Mouse (Mus musculus): ENCODE results near the gene Nes.

Nes gene

GRCm38 (mm10) chr3:87982836-87983601 lies 12.1 kb downstream of the Nes start:
- no peak for DNase-seq (ENCODE audit: low spot score)

GRCm38 (mm10) chr3:87983627-87984026 lies 12.7 kb downstream of the Nes start:
- DNase-seq (ENCODE audit: low spot score): no peak

DNA sequence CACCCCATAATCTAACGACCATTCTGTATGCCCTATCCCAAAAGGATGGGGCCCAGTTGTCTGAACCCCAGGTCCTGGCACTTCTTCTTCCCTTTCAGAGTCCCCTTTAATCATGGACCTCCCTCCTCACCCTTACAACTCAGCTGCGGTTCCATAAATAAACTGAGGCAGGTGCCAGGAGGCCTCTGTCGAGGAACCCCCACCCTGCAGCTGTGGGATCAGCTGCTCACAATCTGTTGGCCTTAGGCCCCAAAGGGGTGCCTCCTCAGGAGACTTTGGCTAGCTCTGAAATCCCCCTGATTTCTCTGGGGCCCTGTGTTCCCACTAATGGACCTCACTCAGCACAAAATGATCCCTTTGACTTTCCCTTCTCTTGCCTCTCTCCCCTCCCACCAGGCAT lies 13.2 kb downstream of the Nes start:
- DNase-seq (ENCODE audit: low spot score): no peak

- DNase-seq (ENCODE audit: low spot score): no peak
These were observed 14.8 kb downstream of the Nes start for GRCm38 (mm10) chr3:87985505-87986320.

GRCm38 (mm10) chr3:87986868-87987267 lies 16.0 kb downstream of the Nes start:
- DNase-seq (ENCODE audit: low spot score): peak; percentile 69

GRCm38 (mm10) chr3:87987633-87988032 lies 16.8 kb downstream of the Nes start:
- DNase-seq (ENCODE audit: low spot score): no peak

- no peak for DNase-seq (ENCODE audit: low spot score)
These were observed 17.2 kb downstream of the Nes start for GRCm38 (mm10) chr3:87988068-87988467.

DNA sequence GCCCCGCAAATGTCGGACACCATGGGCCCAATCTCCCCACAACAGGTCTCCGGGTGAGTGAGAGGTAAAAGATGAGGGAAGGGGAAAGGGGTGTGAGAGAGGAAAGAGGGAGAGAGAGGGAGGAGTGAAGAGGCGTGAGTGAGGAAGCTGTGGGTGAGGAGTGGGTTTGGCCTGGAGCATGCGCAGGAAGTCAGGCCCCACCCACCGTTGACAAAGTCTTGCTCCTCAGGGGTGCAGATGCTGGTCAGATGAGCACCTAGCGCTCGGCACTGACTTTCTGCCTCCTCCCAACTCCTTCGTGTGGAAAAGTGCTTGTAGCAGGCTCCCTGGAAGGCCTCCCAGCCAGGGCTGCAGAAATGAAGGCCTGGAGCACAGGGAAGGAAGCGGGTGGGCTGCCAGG lies 19.1 kb downstream of the Nes start:
- no peak for DNase-seq (ENCODE audit: low spot score)

DNA sequence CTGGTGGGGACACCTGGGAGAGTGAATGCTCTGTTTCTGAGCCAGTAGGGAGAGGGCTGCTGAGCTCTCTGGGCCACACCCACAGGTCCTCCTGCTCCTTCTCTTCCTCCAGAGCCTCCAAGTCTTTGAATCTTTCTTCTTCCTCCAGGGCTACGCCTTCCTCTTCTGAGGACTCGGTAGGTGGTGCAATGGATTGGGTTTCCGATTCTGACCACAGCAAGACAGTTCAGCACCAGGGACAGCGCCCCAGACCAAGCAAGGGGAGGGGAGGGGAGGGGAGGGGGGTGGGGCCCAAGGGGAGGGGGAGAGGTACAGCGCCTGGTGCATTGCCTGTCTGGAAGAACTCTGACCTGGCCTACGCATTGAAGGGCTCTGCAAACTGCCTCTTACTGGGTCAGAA lies 22.6 kb downstream of the Nes start:
- no peak for DNase-seq (ENCODE audit: low spot score)

DNA sequence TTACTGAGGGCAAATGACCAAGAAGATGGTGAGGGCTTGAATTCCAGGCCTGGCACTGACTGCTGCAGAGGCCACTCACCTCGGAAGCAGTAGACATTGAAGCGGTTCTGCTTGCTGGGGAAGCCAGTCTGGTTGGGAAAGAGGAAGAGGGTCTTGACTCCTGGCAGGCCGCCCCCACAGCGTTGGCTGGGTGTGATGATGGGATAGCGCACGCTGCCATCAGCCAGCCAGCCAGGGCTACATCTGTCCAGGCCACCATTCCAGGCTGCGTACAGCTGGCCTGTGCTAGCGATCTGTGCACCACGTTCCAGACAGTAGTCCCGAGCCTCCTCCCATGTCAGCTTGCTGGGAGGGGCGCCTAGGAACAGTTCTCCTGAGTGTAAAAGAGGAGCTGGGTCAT lies 24.5 kb downstream of the Nes start:
- DNase-seq (ENCODE audit: low spot score): no peak

DNA sequence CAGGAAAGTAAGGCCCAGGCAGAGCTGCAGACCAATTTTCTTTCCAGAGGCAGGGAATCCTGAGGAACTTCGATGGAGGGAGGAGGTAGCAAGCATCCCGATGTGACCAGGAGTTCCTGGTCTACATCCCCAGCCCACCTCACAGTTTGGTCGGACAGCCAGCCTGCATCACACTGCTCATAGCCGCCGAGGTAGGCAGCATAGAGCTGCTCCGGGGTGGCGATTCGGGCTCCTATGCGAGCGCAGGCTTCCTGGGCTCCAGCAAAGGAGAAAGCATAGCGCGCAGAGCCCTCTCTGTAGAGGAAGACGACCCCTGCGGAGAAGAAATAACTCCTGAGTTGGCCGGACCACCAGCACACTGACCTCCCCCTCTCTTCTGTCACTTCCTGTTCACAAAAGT lies 25.5 kb downstream of the Nes start:
- no peak for DNase-seq (ENCODE audit: low spot score)

GRCm38 (mm10) chr3:87996971-87997614 lies 26.2 kb downstream of the Nes start:
- no peak for DNase-seq (ENCODE audit: low spot score)

GRCm38 (mm10) chr3:87998747-87999146 lies 27.9 kb downstream of the Nes start:
- DNase-seq (ENCODE audit: low spot score): no peak

DNA sequence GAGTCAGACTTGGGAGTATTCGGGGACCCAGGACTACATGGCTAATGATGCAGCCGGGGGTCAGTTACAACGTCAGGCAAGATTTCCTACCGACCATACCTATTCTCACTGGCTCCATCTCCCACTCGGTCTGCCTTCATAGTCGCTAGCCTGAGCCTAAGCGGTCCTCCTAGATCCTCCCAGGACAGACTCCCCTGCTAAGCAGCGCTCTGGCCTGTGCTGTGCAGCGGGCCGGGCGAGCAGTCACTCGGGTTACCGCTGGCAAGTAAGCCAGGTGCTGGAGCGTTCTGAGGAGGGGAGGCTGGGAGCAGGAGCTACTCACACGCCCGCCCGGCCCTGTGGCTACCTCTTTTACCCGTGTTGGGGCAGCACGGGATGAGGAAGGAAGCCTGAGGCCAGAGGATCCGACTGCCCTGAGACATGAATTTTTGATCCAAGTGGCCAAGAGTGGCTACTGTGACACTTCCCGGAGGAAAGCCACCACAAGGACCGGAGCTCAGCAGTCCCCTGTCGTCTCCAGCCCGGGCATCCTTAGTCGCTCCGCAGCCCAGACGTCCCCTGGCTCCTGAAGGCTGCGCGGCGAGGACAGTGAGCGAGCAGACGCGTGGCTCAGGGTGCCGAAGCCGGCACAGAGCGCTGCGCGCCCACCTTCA lies 28.5 kb downstream of the Nes start:
- DNase-seq (ENCODE audit: low spot score): no peak

DNA sequence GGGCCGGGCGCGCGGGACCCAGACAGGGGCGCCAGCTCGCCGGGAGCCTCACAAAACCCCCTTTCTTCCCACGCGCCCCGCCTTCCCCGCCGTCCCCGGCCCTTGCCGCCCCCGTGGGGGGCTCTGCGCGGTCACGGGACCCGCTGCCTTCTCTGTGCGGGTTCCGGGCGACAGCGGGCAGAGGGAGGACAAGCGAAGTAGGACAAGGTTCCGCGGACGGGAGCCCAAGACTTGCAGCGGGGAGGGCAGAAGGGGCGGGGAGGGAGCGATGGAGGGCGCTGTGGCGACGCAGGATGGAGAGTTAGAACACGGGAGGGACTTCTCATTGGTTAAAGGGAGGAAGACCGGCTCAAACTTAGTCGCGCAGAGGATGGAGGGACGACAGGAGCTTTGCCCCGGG lies 29.3 kb downstream of the Nes start, which contains the start of gene Bcan:
Gene Bcan (minus strand): TSS at position 50 of the 400 bp plus-strand sequence.
- DNase-seq (ENCODE audit: low spot score): no peak

DNA sequence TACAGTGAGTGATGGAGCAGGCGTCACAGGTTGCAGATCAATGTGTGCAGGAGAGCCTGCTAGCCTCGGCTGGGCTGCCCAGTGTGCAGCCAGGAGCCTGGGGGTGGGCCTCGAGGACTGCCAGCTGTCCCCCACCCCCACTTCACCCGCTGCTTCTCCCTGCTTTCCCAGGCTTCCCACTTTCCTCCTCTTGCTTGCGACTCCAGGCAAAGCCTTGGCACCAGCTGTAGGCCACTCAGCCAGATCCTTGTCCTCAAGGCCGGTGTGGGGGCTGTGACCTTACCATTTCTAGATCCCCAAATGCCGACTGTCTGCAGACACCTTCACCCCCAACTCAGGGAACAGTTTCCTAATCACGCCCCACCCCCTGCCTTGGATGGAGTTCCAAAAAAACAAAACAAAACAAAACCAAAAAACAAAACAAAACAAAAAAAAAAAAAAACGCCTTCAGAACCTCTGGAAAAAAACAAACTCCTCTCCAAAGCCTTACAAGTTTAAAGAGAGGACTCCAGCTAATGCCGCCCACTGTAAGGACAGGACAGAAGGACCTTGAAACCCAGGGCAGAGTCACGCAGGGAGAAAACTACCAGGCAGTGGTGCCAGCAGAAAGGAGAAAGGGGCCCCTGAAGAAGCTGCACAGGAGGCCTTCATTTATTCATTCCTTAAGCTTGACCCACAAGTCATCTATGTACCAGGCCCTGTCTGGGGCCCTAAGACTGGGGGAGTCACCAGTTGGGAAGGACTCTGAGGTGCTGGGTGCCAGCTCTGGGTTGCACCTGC lies 30.1 kb downstream of the Nes start:
- no peak for DNase-seq (ENCODE audit: low spot score)

DNA sequence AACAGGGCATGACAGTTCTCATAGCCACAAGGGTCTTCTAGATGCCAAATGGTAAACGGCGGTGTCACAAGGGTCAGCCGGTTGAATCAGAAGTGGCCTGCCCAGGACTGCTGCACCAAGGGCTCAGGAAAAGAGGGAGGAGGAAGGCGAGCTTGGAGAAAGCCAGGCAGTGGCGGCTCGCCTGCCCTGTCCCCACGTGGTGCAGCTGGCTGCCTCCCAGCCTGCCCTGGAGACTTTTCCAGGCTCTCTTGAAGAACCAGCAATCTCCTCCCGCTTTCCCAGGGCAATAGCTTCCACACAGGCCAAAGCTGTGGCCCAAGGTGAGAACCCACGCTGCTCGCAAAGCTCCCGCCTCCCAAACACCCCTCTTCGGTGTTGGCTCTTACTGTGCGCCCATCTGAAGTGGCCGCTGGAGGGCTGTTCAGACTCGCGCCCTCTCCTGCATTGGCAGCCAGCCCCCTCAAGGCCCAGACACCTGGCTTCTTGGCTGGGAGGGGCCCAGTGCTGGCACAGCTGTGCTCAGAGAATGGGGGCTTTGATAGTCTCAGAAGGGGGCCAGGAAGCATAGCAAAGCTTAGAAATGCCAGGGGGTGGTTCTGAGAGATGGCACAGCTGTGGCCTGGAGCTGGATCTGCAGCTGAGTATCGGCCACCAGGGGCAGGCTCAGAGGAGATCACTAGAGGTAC lies 31.6 kb downstream of the Nes start:
- no peak for DNase-seq (ENCODE audit: low spot score)

GRCm38 (mm10) chr3:88005822-88006786 lies 35.2 kb downstream of the Nes start:
- DNase-seq (ENCODE audit: low spot score): no peak

- no peak for DNase-seq (ENCODE audit: low spot score)
These were observed 39.9 kb downstream of the Nes start for GRCm38 (mm10) chr3:88010634-88011265.

Data from spleen, adult 12 weeks (tissue).